Mouse (Mus musculus) cortical plate, adult 2 months (tissue): ENCODE data around the gene Dnase2b. TPM values are rescaled to one million over a fixed set of nuclear protein-coding genes. Genes with fewer than 3 reads are reported as not detected.

ENCODE experiments used
- H3K27ac ChIP-seq: fragments of 200-500 bp; 2 replicates; pipeline ENCODE4 v1.5.1; 2012; ENCODE audit warnings: low read length, control low read depth, inconsistent platforms; ENCODE audit not compliant: insufficient read depth
- H3K4me1 ChIP-seq: fragments of 200-500 bp; 2 replicates; pipeline ENCODE4 v1.6.1; 2011; ENCODE audit warnings: low read length; ENCODE audit not compliant: control insufficient read depth, insufficient read depth
- H3K4me3 ChIP-seq: fragments of 200-500 bp; 2 replicates; pipeline ENCODE4 v1.5.1; 2011; ENCODE audit warnings: mild to moderate bottlenecking, low read length, control low read depth; ENCODE audit not compliant: insufficient read depth
- CTCF ChIP-seq: fragments of 200-500 bp; IDR thresholded peaks from 2 replicates; pipeline ENCODE4 v1.5.1; 2011; ENCODE audit warnings: mild to moderate bottlenecking, control low read depth, low read length; ENCODE audit not compliant: insufficient read depth; ENCODE audit errors: extremely low read depth
- POLR2A ChIP-seq: fragments of 200-500 bp; IDR thresholded peaks from 2 replicates; pipeline ENCODE4 v1.6.1; 2011; ENCODE audit warnings: mild to moderate bottlenecking, low read length, control low read depth; ENCODE audit not compliant: insufficient read depth; ENCODE audit errors: extremely low read depth
- polyA plus RNA-seq: library from polyadenylated mRNA; depleted of rRNA; stranded (reverse); fragments of >200 nt; gene quantifications from 2 replicates; pipeline ENCODE4 v1.2.3, GENCODE M21; 2012; rRNA removed

Gene Dnase2b
- polyA plus RNA-seq, 1 experiment = 0.04 TPM

DNA sequence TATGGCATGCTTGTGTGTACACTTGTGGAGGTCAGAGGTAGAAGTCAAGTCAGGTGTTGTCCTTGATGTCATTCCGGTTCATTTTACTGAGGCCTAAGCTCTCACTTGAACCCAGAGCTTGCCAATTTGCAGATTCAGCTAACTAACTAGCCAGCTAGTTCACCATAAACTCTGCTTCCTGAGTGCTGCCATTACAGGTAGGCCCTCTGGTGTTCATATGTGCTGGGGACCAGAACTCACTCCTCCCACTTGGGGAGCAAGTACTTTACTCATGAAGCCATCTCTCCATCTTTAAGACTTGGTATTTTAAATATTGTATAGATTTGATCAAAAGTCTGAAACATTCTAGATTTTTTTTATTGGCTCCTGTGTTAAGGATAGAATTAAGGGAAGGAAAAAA, 58.8 kb downstream of the Dnase2b start:
- Histone ChIP-seq H3K4me1 (no peaks in the 10 kb centered on the region), H3K27ac (no peak overlapping the region), H3K4me3 (no peak overlapping the region)
- TF ChIP-seq CTCF = no peak
- no peak for TF ChIP-seq POLR2A

DNA sequence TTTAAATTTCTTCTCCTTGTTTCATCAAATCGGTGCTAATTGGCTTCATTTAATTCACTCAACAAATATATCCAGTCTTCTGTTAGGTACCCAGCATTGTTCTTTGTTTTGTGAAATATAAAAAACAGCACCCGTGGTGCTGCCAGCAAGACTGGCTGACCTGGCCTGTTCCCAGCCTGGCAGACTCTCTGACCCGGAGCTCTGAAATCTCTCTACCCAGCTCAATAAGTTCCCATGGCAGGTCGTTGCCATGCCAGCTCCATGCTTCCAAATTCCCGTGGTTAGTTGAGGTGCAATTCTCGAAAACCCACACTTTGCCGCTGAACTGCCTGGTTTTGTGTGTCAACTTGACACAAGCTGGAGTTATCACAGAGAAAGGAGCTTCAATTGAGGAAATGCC, 60.6 kb downstream of the Dnase2b start:
- Histone ChIP-seq H3K4me1 (no peaks in the 10 kb centered on the region), H3K4me3 (no peak overlapping the region), H3K27ac (no peak overlapping the region)
- TF ChIP-seq POLR2A (no peak), CTCF (no peak)

DNA sequence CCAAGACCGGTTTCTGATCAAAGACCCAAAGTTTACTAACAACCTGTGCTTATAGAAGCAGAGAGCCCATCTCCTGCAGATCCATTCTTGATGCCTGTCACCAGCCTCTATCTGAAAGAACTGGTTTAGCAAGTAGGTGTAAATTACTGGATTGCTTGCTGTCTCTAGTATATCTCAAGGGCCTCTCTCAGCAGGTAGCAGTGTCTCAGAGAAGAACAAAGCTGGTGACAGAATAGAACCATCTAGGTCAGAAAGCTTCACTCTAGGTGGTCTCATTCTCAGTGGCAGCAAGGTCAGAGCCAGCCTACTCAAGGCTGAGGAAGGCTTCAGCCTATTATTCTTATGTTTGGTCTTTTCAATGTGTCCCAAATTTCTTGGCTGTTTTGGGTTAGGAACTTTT, 71.8 kb downstream of the Dnase2b start:
- no peaks in the 10 kb centered on the region for H3K4me1 ChIP-seq
- H3K27ac ChIP-seq = no peak overlapping the region
- H3K4me3 ChIP-seq = no peak overlapping the region
- TF ChIP-seq CTCF (no peak), POLR2A (no peak)

DNA sequence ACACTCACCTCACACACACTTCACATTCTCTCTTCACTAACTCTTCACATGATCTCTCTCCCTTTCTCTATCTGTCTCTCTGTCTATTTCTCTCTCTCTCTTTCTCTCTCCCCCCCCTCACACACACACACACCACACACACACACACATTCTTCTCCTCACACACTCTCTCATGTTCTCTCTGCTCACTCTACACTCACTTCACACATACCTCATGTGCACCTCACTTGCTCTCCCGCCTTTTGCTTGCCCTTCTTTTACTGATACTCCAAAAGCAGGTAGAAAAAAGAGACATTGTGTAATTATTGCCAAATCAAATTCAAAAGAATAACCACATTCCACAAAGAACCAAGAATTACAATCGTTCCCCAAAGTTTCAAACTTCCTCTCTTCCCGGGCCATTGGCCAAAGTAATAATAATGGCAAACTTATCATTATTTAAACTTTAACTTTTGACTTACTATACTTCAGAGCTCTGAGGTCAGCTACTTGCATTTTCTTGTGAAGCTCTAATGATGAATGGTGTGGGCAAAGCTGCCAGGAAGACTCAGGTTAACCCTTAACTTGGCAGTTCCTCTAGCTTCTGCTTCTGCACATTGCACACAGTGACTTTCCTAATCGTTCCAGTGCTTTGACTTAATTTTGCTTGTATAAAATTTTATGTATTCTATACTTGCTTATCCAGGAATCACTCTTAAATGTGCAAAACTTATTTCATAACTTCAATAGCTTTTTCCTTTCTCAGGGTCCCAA, 74.7 kb downstream of the Dnase2b start:
- no peak overlapping the region for H3K4me3 ChIP-seq
- TF ChIP-seq CTCF (no peak), POLR2A (no peak)
- H3K4me1 ChIP-seq = no peaks in the 10 kb centered on the region
- H3K27ac ChIP-seq = no peak overlapping the region

DNA sequence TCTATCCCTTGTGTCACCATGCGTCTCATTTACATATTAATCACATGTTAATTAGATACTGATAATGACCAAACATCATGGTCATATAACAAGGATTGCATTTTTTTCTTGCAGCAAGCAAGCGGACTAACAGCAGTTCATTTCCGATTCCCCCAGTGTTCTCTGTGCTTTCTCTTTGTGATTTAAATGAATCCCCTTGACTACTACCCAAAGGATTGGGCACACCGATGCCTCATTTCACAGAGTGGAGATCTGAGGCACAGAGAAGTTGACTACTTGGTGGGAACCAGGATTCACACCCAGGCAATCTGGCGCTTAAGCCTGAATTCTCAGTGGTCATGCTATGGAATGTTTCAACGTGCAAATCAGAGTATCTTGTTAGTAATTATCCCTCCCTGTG, 80.4 kb downstream of the Dnase2b start:
- no peaks in the 10 kb centered on the region for H3K4me1 ChIP-seq
- no peak overlapping the region for H3K27ac ChIP-seq
- TF ChIP-seq CTCF = no peak
- H3K4me3 ChIP-seq = no peak overlapping the region

Other genes with a start within 250 kb of the Dnase2b start
- gene Ssx2ip, start 211.0 kb downstream of the Dnase2b start, polyA plus RNA-seq = 40.7 and 41.8 TPM in 2 replicates
- 4.4 and 4.5 TPM in 2 replicates for gene Ctbs, start 165.8 kb downstream of the Dnase2b start, polyA plus RNA-seq
- 3.7 and 4.0 TPM in 2 replicates for gene Spata1, start 115.8 kb downstream of the Dnase2b start, polyA plus RNA-seq
- 79.7 and 97.3 TPM in 2 replicates for gene Gng5, start 115.8 kb downstream of the Dnase2b start, polyA plus RNA-seq
- gene Rpf1, start 94.2 kb downstream of the Dnase2b start, polyA plus RNA-seq = 18.4 and 19.6 TPM in 2 replicates
- 0.74 and 0.75 TPM in 2 replicates for gene Uox, start 45.2 kb downstream of the Dnase2b start, polyA plus RNA-seq
- 0.10 TPM in 1 of 2 replicates, not detected in the other for gene 4930503B20Rik, start 35.7 kb upstream of the Dnase2b start, polyA plus RNA-seq
- 0.42 and 0.54 TPM in 2 replicates for gene Samd13, start 70.0 kb upstream of the Dnase2b start, polyA plus RNA-seq
- 241 and 258 TPM in 2 replicates for gene Prkacb, start 197.4 kb upstream of the Dnase2b start, polyA plus RNA-seq
- gene Ttll7, start 236.8 kb upstream of the Dnase2b start, polyA plus RNA-seq = 68.5 and 70.9 TPM in 2 replicates